Mouse (Mus musculus): ENCODE measurements around the gene Kcnn1. TPM values are rescaled to one million over a fixed set of nuclear protein-coding genes. Genes with fewer than 3 reads are reported as not detected.
"Not testable (repeated sequence)": the region's sequence is repeated elsewhere in the genome, so short reads cannot be mapped to it uniquely, and the experiment has no call there.

The Kcnn1 gene
- polyA plus RNA-seq, 1 experiment from 2014 or later: 6.7 TPM

DNA sequence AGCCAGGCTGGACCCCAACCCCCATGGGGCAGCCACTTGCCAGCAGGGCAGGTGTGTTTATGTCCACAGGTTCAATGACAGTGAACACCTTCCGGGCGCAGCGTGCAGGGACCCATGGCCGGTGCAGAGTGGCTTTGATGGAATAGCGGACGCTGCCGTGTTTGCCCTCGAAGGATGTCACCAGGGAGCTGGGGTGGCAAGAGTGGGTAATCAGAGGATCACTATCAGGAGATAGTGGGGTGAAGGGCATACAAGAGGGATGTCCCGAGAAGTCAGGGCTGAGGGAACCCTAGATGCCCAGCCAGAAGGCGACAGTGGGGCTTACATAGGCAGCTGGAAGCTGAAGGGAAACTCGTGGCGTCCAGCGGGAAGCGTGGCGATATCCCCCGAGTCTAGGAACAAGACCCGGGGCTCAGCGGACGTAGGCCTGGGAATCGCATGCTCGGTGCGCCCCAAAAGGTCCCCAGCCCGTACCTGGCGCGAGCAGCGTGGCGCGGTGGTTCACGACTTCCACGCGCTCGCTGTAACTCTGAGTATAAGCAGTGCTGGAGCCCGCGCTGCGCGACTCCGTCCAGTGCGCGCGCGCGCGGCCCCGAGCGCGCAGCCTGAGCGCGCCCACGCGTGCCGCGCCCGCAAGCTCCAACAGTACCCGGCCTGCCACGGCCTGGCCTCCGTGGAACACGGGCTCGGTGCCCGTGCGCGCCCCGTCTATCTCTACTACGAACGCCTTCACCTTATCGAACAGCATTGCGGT lies 24.2 kb downstream of the Kcnn1 start:
- Histone ChIP-seq H3K9ac (peak overlapping the region; percentile 74), H3K4me1 (peaks cover 4% of the 10 kb centered on the region; the same call in 1 of the 2 replicates), H3K4me2 (replicated peaks) (peak overlapping the region; percentile 73), H3K27me3 (no peaks in the 10 kb centered on the region), H3K4me3 (peak overlapping the region; percentile 64), H3K27ac (peak overlapping the region; percentile 86), H3K36me3 (no peaks in the 10 kb centered on the region), H3K9me3 (no peaks in the 10 kb centered on the region)
- WGBS: 3% methylated on average over 66 of the region's 66 CpGs
- ATAC-seq (ENCODE audit: insufficient number of reproducible peaks, insufficient read depth, low FRiP score, low TSS enrichment): peak; percentile 19

DNA sequence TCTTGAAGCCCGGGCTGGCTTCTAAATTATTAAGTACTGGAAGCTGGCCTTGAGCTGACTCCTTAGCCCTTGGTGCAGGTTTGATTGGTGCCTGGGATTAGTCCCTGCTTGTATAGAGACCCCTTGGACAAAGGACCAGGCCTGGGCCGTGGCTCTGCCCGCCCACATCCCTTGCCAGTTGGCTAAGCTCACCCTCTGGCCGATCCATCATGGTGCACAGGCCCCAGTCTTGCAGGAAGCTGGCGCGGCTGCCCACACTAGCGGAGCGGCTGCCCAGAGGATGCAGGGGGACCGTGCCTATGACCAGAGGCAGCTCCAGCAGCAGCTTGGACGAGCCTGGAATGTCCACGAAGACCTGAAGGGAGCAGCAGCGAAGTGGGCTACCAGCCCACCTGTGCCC lies 26.4 kb downstream of the Kcnn1 start:
- no peaks in the 10 kb centered on the region for H3K36me3 ChIP-seq
- H3K27ac ChIP-seq: no peak overlapping the region
- no peaks in the 10 kb centered on the region; the same call in 1 of the 2 replicates for H3K27me3 ChIP-seq
- no peak overlapping the region for H3K4me2 ChIP-seq (replicated peaks)
- no peak overlapping the region for H3K9ac ChIP-seq
- peaks cover 6% of the 10 kb centered on the region; the same call in 1 of the 2 replicates for H3K4me1 ChIP-seq
- no peaks in the 10 kb centered on the region for H3K9me3 ChIP-seq
- no peak overlapping the region for H3K4me3 ChIP-seq
- 87% methylated on average over 12 of the region's 12 CpGs for WGBS
- no peak for ATAC-seq (ENCODE audit: insufficient number of reproducible peaks, insufficient read depth, low FRiP score, low TSS enrichment)

DNA sequence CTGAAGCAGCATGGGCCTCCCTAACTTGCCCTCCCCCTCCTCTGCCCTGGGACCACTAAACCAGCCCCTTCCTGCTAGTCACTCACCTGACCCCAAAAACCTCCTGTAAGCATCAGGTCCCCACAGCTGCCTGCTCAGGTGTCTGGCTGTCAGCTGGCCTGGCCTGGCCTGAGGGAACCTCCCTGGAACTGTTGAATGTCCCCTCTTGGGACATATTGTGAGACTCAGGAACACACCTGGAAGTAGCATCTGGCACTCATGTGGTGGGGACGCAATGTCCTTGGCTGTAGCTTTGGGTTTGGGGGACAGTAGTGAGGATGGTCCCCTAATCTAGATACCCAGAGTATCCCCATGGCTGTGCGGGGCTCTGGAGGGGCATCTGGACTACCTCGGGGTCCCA lies 29.0 kb downstream of the Kcnn1 start:
- Histone ChIP-seq H3K9me3 (no peaks in the 10 kb centered on the region), H3K4me1 (peaks cover 6% of the 10 kb centered on the region; the same call in 1 of the 2 replicates), H3K4me2 (replicated peaks) (no peak overlapping the region), H3K36me3 (no peaks in the 10 kb centered on the region), H3K9ac (no peak overlapping the region), H3K4me3 (no peak overlapping the region), H3K27ac (no peak overlapping the region), H3K27me3 (no peaks in the 10 kb centered on the region; the same call in 1 of the 2 replicates)
- no peak for ATAC-seq (ENCODE audit: insufficient number of reproducible peaks, insufficient read depth, low FRiP score, low TSS enrichment)
- WGBS: 86% methylated on average over 3 of the region's 3 CpGs

DNA sequence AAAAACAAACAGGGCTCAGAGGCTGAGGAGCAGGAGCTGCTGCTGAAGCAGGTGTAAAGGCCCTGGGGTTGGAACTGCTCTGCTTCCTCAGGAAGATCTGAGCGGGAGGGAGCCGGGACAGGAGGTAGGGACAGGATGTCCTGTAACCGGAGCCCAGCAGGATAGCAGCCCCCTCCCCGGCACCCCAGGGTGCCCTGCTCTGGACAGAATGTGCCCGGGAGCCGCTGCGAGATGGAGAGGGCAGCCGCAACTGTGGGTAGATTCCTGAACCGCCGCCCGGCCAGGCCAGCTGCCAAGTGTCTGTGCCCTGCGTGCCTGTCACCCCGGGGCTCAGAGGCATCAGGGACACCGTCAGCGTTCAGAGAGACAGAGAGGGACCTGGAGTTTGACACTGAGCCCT lies 29.5 kb downstream of the Kcnn1 start:
- H3K27ac ChIP-seq: no peak overlapping the region
- no peaks in the 10 kb centered on the region for H3K9me3 ChIP-seq
- no peaks in the 10 kb centered on the region for H3K36me3 ChIP-seq
- no peak overlapping the region for H3K4me3 ChIP-seq
- H3K4me1 ChIP-seq: peaks cover 4% of the 10 kb centered on the region; the same call in 1 of the 2 replicates
- no peak overlapping the region for H3K4me2 ChIP-seq (replicated peaks)
- no peak for ATAC-seq (ENCODE audit: insufficient number of reproducible peaks, insufficient read depth, low FRiP score, low TSS enrichment)
- WGBS: 46% methylated on average over 15 of the region's 15 CpGs
- no peaks in the 10 kb centered on the region; the same call in 1 of the 2 replicates for H3K27me3 ChIP-seq
- H3K9ac ChIP-seq: 0 out of 2 replicates have a peak overlapping the region, but pooled peaks have one; percentile 19

DNA sequence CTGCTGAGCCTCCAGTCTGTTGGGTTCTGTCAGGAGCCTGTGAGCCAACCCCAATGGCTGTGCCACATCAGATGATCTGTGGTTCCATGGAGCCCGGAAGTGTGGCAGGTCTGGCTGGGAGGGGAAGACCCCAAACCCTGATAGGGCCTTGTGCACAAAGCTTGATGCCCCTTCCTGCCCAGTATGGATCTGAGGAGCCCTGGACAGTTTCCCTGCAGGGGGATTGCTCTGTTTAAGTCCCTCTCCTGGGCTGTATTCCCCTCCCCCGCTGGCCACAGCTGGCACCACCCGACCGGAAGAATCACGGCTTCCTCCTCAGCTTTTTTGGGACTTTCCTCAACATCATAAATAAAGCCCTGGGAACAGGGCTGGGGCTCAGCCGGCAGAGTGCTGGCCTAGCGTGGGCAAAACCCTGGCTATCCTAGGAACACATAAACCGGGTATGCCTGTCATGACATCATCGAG lies 30.0 kb downstream of the Kcnn1 start:
- Histone ChIP-seq H3K27ac (no peak overlapping the region), H3K9me3 (no peaks in the 10 kb centered on the region), H3K27me3 (no peaks in the 10 kb centered on the region; the same call in 1 of the 2 replicates), H3K9ac (0 out of 2 replicates have a peak overlapping the region, but pooled peaks have one; percentile 19), H3K36me3 (no peaks in the 10 kb centered on the region), H3K4me1 (peaks cover 2% of the 10 kb centered on the region; the same call in 1 of the 2 replicates), H3K4me3 (no peak overlapping the region), H3K4me2 (replicated peaks) (no peak overlapping the region)
- 56% methylated on average over 9 of the region's 9 CpGs for WGBS
- ATAC-seq (ENCODE audit: insufficient number of reproducible peaks, insufficient read depth, low FRiP score, low TSS enrichment): no peak

DNA sequence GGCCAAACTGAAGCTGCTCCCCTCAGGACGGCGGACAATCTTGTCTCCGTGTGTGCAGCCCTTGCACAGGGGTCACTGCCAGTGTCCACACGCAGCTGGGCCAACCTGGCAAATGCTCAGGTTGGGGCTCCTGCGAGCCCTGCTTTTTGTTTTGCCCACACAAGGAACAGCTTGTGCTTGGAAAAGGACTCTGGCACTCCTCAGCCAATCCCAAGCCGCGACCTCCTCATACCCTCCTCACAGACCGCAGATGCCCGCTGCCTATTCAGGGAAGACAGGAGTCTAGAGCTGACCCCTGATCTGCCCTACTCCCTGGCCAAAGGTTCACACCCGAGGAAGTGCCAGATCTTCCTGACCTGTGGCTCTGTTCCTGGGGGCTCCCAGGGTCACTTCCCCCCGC lies 30.7 kb downstream of the Kcnn1 start:
- H3K27me3 ChIP-seq: no peaks in the 10 kb centered on the region; the same call in 1 of the 2 replicates
- ATAC-seq (ENCODE audit: insufficient number of reproducible peaks, insufficient read depth, low FRiP score, low TSS enrichment): no peak
- no peaks in the 10 kb centered on the region for H3K9me3 ChIP-seq
- H3K9ac ChIP-seq: no peak overlapping the region
- H3K4me2 ChIP-seq (replicated peaks): no peak overlapping the region
- no peaks in the 10 kb centered on the region for H3K36me3 ChIP-seq
- peaks cover 2% of the 10 kb centered on the region; the same call in 1 of the 2 replicates for H3K4me1 ChIP-seq
- H3K4me3 ChIP-seq: no peak overlapping the region
- 59% methylated on average over 11 of the region's 11 CpGs for WGBS
- H3K27ac ChIP-seq: no peak overlapping the region

DNA sequence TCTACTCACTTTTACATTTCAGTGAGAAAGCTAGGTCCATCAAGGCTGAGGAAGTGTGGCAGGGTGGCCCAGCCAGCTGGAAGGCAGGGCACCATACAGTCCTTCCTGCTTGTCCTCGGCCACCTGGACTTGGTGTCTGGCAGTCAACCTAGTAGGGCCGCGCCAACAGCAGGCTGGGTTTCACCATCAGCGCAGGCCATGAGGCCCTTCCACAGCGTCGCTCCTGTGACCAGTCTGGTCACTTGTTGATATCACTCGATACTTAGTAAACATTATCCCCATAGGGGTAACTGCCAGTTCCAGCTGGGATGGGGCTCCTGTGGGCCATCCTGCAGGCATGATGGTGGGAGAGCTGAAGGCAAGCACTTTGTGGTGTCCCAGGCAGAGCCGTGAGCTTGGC lies 31.5 kb downstream of the Kcnn1 start:
- no peak overlapping the region for H3K4me3 ChIP-seq
- H3K36me3 ChIP-seq: no peaks in the 10 kb centered on the region
- peaks cover 2% of the 10 kb centered on the region; the same call in 1 of the 2 replicates for H3K4me1 ChIP-seq
- H3K27ac ChIP-seq: no peak overlapping the region
- no peaks in the 10 kb centered on the region; the same call in 1 of the 2 replicates for H3K27me3 ChIP-seq
- WGBS: 89% methylated on average over 8 of the region's 8 CpGs
- H3K9ac ChIP-seq: no peak overlapping the region
- ATAC-seq (ENCODE audit: insufficient number of reproducible peaks, insufficient read depth, low FRiP score, low TSS enrichment): no peak
- peaks cover 4% of the 10 kb centered on the region; the same call in 1 of the 2 replicates for H3K9me3 ChIP-seq
- no peak overlapping the region for H3K4me2 ChIP-seq (replicated peaks)

DNA sequence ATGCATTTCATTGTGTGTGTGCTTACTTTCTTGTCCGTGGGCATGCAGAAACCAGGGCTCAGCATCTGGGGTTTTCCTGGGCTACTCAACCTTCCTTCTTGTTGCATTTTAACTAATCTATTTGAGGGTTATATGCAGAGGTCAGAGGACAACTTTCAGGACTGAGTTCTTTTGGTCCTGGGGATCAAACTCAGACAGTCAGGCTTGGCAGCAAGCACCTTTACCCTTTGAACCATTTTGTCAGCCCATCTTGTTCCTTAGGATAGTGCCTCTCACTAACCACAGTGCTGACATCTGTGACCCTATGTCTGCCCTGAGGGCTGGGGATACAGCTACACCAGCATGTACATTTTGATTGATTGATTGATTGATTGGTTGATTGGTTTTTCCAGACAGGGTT lies 35.3 kb downstream of the Kcnn1 start:
- Histone ChIP-seq H3K9ac (no peak overlapping the region), H3K4me2 (replicated peaks) (no peak overlapping the region), H3K27me3 (no peaks in the 10 kb centered on the region), H3K9me3 (peaks cover 4% of the 10 kb centered on the region; the same call in 1 of the 2 replicates), H3K4me1 (0 out of 2 replicates have a peak, but pooled peaks cover 2% of the 10 kb centered on the region), H3K4me3 (no peak overlapping the region), H3K27ac (no peak overlapping the region), H3K36me3 (no peaks in the 10 kb centered on the region)
- WGBS: 88% methylated on average over 1 of the region's 1 CpGs
- ATAC-seq (ENCODE audit: insufficient number of reproducible peaks, insufficient read depth, low FRiP score, low TSS enrichment): no peak

DNA sequence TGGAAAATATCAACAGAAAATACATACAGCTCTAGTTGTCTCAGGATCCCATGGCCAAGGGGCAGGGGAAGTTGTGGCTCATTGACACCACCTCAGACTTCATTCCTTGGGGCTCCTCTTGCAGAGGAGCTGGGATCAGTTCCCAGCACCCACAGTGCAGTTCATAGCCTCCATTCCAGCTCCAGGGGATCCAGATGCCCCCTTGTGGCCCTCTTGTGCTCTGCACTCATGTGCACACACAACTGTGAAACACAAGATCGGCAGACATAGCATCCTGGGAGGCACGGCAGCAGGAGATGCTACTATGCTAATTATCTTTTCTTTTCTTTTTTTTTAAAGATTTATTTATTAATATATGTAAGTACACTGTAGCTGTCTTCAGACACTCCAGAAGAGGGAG lies 36.0 kb downstream of the Kcnn1 start:
- no peak overlapping the region for H3K9ac ChIP-seq
- H3K4me3 ChIP-seq: no peak overlapping the region
- H3K36me3 ChIP-seq: no peaks in the 10 kb centered on the region
- no peaks in the 10 kb centered on the region for H3K27me3 ChIP-seq
- no peak overlapping the region for H3K27ac ChIP-seq
- no peak for ATAC-seq (ENCODE audit: insufficient number of reproducible peaks, insufficient read depth, low FRiP score, low TSS enrichment)
- H3K4me2 ChIP-seq (replicated peaks): no peak overlapping the region
- peaks cover 4% of the 10 kb centered on the region; the same call in 1 of the 2 replicates for H3K9me3 ChIP-seq
- no peaks in the 10 kb centered on the region for H3K4me1 ChIP-seq
- 94% methylated on average over 2 of the region's 2 CpGs for WGBS

DNA sequence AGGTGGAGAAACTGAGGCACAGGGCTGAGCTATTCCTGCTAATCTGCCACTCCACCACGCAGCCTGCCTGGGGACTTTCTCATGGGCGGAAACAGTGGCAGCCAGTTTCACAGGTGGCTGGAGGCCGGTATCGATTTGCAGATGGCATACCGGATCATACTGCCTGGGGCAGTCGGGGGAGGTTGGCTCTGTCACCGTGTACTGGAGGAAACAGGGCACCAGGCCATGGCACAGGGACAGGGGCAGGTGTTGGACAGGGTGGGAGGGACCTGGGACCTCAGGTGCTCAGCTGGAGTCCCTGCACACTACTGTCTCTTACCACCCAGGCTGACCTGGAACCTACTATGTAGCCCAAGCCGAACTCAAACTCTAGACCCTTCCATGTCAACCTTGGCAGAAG lies 37.2 kb downstream of the Kcnn1 start:
- H3K4me3 ChIP-seq: no peak overlapping the region
- 77% methylated on average over 8 of the region's 8 CpGs for WGBS
- no peak for ATAC-seq (ENCODE audit: insufficient number of reproducible peaks, insufficient read depth, low FRiP score, low TSS enrichment)

DNA sequence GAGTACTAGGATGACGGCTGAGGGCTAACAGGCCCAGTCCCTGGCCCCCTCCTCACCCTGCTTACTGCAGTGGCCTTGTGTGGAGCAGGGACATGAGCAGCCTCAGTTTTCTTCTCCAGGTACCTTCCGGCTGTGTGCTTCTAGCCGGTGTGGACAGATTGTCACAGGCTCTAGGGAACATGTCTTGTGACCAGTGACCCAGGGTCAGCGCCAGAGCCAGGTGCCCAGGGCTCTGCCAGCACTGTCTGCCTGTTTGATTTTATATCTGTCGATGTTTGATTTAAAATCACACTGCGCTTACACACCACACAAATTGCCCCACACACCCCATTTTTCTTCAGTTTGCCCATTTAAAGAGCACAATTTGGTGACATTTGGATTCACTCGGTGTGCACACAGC lies 39.3 kb downstream of the Kcnn1 start:
- peaks cover 13% of the 10 kb centered on the region for H3K9me3 ChIP-seq
- ATAC-seq (ENCODE audit: insufficient number of reproducible peaks, insufficient read depth, low FRiP score, low TSS enrichment): no peak
- 79% methylated on average over 7 of the region's 7 CpGs for WGBS
- H3K4me3 ChIP-seq: no peak overlapping the region
- no peak overlapping the region for H3K27ac ChIP-seq
- no peaks in the 10 kb centered on the region for H3K36me3 ChIP-seq
- no peak overlapping the region for H3K4me2 ChIP-seq (replicated peaks)
- peaks cover 23% of the 10 kb centered on the region; the same call in 1 of the 2 replicates for H3K27me3 ChIP-seq
- no peak overlapping the region for H3K9ac ChIP-seq
- 0 out of 2 replicates have a peak, but pooled peaks cover 2% of the 10 kb centered on the region for H3K4me1 ChIP-seq

More for the DNA sequence above, 37.2 kb downstream of the Kcnn1 start:
- H3K4me1 ChIP-seq: no peaks in the 10 kb centered on the region
- no peak overlapping the region for H3K27ac ChIP-seq
- peaks cover 4% of the 10 kb centered on the region; the same call in 1 of the 2 replicates for H3K9me3 ChIP-seq
- peaks cover 3% of the 10 kb centered on the region; the same call in 1 of the 2 replicates for H3K27me3 ChIP-seq
- no peaks in the 10 kb centered on the region for H3K36me3 ChIP-seq
- no peak overlapping the region for H3K4me2 ChIP-seq (replicated peaks)
- H3K9ac ChIP-seq: no peak overlapping the region

DNA sequence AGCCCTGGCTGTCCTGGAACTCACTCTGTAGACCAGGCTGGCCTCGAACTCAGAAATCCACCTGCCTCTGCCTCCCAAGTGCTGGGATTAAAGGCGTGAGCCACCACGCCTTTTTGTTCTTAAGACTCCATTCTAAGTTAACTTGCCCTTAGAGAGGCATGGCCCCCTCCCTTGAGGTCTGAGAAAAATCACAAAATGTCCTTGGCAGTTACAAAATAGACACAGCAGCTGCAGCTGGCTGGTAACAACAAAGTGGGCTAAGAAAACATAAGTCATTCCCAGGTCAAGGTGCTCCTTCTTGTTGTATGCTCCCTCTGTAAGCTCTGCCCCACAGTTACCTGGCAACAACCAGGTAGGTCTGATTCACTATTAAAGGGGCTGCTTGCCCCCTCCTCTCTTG lies 40.5 kb downstream of the Kcnn1 start:
- ATAC-seq (ENCODE audit: insufficient number of reproducible peaks, insufficient read depth, low FRiP score, low TSS enrichment); H3K4me2 ChIP-seq (replicated peaks); H3K4me3 ChIP-seq; H3K4me1 ChIP-seq; H3K9ac ChIP-seq; H3K36me3 ChIP-seq; H3K27ac ChIP-seq: not testable (repeated sequence)
- peaks cover 18% of the 10 kb centered on the region for H3K9me3 ChIP-seq
- WGBS: 85% methylated on average over 3 of the region's 3 CpGs
- H3K27me3 ChIP-seq: peaks cover 26% of the 10 kb centered on the region
